Mouse (Mus musculus) intestine, embryonic 16.5 days (tissue): Measurements from ENCODE around the gene Senp1. TPM values are rescaled to one million over a fixed set of nuclear protein-coding genes. Genes with fewer than 3 reads are reported as not detected.

Experiments used
- ATAC-seq: fragments of 200-750 bp; cut with Nextera tagmentation; 2 replicates; pipeline ENCODE4 v1.8.0; 2017; ENCODE audit warnings: moderate TSS enrichment, moderate library complexity
- H3K27ac ChIP-seq: fragments of 300-500 bp; sonication (generic); 2 replicates; pipeline ENCODE4 v1.5.1; 2014; ENCODE audit warnings: mild to moderate bottlenecking, low read length
- H3K27me3 ChIP-seq: fragments of 300-500 bp; sonication (generic); replicated peaks from 2 replicates; pipeline ENCODE4 v1.6.1; 2014; ENCODE audit warnings: low read length, control low read depth, mixed read lengths; ENCODE audit not compliant: control insufficient read depth, insufficient read depth
- H3K36me3 ChIP-seq: fragments of 300-500 bp; sonication (generic); 2 replicates; pipeline ENCODE4 v1.6.1; 2014; ENCODE audit warnings: low read length, control low read depth; ENCODE audit not compliant: control insufficient read depth, insufficient read depth
- H3K4me1 ChIP-seq: fragments of 300-500 bp; sonication (generic); 2 replicates; pipeline ENCODE4 v1.6.1; 2014; ENCODE audit warnings: low read length, control low read depth, mixed read lengths; ENCODE audit not compliant: control insufficient read depth, insufficient read depth
- H3K4me2 ChIP-seq: fragments of 300-500 bp; sonication (generic); 2 replicates; pipeline ENCODE4 v1.6.1; 2014; ENCODE audit warnings: low read depth, low read length, control low read depth
- H3K4me3 ChIP-seq: fragments of 300-500 bp; sonication (generic); 2 replicates; pipeline ENCODE4 v1.5.1; 2014; ENCODE audit warnings: mild to moderate bottlenecking, low read length
- H3K9ac ChIP-seq: fragments of 300-500 bp; sonication (generic); 2 replicates; pipeline ENCODE4 v1.6.1; 2014; ENCODE audit warnings: low read depth, low read length
- H3K9me3 ChIP-seq: fragments of 300-500 bp; sonication (generic); 2 replicates; pipeline ENCODE4 v1.6.1; 2016; ENCODE audit warnings: low read length, control low read depth; ENCODE audit not compliant: control insufficient read depth
- WGBS: fragments of 180-500 bp; shearing (Covaris S2); extraction: QIAGEN DNeasy Blood & Tissue Kit; methylation state at CpG from one replicate; pipeline ENCODE4 v1.1.7; 2014; 5-methylcytosine and 5-hydroxymethylcytosine counted together
- polyA plus RNA-seq: library from polyadenylated mRNA; unstranded; fragments of >200 nt; fragmentation: Nextera tagmentation; extraction: Ambion mirVana; gene quantifications from 2 replicates; pipeline ENCODE4 v1.2.1, GENCODE M21; 2015

Senp1 gene
- polyA plus RNA-seq, 1 experiment from 2014 or later: 20.2 TPM

GRCm38 (mm10) chr15:98019047-98019446 is 74.5 kb downstream of the Senp1 start:
- Histone ChIP-seq H3K36me3 (no peaks in the 10 kb centered on the region), H3K9ac (no peak overlapping the region), H3K27ac (no peak overlapping the region), H3K4me2 (no peak overlapping the region), H3K27me3 (no peaks in the 10 kb centered on the region), H3K4me3 (no peak overlapping the region), H3K9me3 (no peaks in the 10 kb centered on the region), H3K4me1 (peaks cover 6% of the 10 kb centered on the region)
- 56% methylated on average over 3 of the region's 3 CpGs for WGBS
- ATAC-seq: no peak

- WGBS: 77% methylated on average over 4 of the region's 4 CpGs
- Histone ChIP-seq H3K9me3 (no peaks in the 10 kb centered on the region), H3K27ac (no peak overlapping the region)
Measured at GRCm38 (mm10) chr15:98017925-98018324, 75.6 kb downstream of the Senp1 start.

GRCm38 (mm10) chr15:98012810-98013209 is 80.7 kb downstream of the Senp1 start:
- H3K4me3 ChIP-seq: no peak overlapping the region
- no peaks in the 10 kb centered on the region for H3K4me1 ChIP-seq
- peaks cover 3% of the 10 kb centered on the region; the same call in 1 of the 2 replicates for H3K27me3 ChIP-seq
- H3K36me3 ChIP-seq: no peaks in the 10 kb centered on the region
- no peak overlapping the region for H3K4me2 ChIP-seq
- no peak for ATAC-seq
- H3K9ac ChIP-seq: no peak overlapping the region
- 69% methylated on average over 6 of the region's 6 CpGs for WGBS
- no peaks in the 10 kb centered on the region for H3K9me3 ChIP-seq
- H3K27ac ChIP-seq: no peak overlapping the region

More at GRCm38 (mm10) chr15:98017925-98018324, 75.6 kb downstream of the Senp1 start:
- no peaks in the 10 kb centered on the region for H3K27me3 ChIP-seq
- peaks cover 4% of the 10 kb centered on the region for H3K4me1 ChIP-seq
- no peak overlapping the region for H3K4me3 ChIP-seq
- ATAC-seq: no peak
- no peak overlapping the region for H3K9ac ChIP-seq
- no peak overlapping the region for H3K4me2 ChIP-seq
- H3K36me3 ChIP-seq: no peaks in the 10 kb centered on the region

- ATAC-seq: no peak
- Histone ChIP-seq H3K4me1 (peaks cover 26% of the 10 kb centered on the region), H3K27me3 (peaks cover 65% of the 10 kb centered on the region), H3K9me3 (no peaks in the 10 kb centered on the region), H3K4me3 (no peak overlapping the region), H3K4me2 (0 out of 2 replicates have a peak overlapping the region, but pooled peaks have one; percentile 49), H3K27ac (no peak overlapping the region), H3K9ac (no peak overlapping the region), H3K36me3 (no peaks in the 10 kb centered on the region)
- WGBS: 13% methylated on average over 11 of the region's 11 CpGs
Measured at GRCm38 (mm10) chr15:98005181-98005580, 88.4 kb downstream of the Senp1 start.

- H3K36me3 ChIP-seq: no peaks in the 10 kb centered on the region
- H3K9me3 ChIP-seq: no peaks in the 10 kb centered on the region
- H3K27me3 ChIP-seq: peaks cover 69% of the 10 kb centered on the region
- 3% methylated on average over 17 of the region's 19 CpGs for WGBS
- peak overlapping the region; percentile 49 for H3K4me2 ChIP-seq
- ATAC-seq: no peak
- H3K4me1 ChIP-seq: peaks cover 26% of the 10 kb centered on the region
- peak overlapping the region; percentile 33 for H3K4me3 ChIP-seq
- H3K9ac ChIP-seq: peak overlapping the region; percentile 26; the same call in 1 of the 2 replicates
- H3K27ac ChIP-seq: no peak overlapping the region
Measured at GRCm38 (mm10) chr15:98004740-98005159, 88.8 kb downstream of the Senp1 start.

- H3K4me2 ChIP-seq: peak within 1 kb of the TSS; percentile 49
- peaks cover 76% of the 10 kb centered on the region for H3K27me3 ChIP-seq
- ATAC-seq: no peak
- peak within 1 kb of the TSS; percentile 26; the same call in 1 of the 2 replicates for H3K9ac ChIP-seq
- H3K27ac ChIP-seq: no peak within 1 kb of the TSS
- peak within 1 kb of the TSS; percentile 33 for H3K4me3 ChIP-seq
- under 1% methylated on average over 53 of the region's 59 CpGs for WGBS
- H3K9me3 ChIP-seq: no peaks in the 10 kb centered on the region
- H3K36me3 ChIP-seq: no peaks in the 10 kb centered on the region
- H3K4me1 ChIP-seq: peaks cover 26% of the 10 kb centered on the region
Measured at GRCm38 (mm10) chr15:98003822-98004739, 89.5 kb downstream of the Senp1 start, which contains the start of gene Col2a1. Gene Col2a1 (minus strand): TSS chr15:98004695.

- no peaks in the 10 kb centered on the region for H3K36me3 ChIP-seq
- WGBS: under 1% methylated on average over 42 of the region's 42 CpGs
- no peak overlapping the region for H3K27ac ChIP-seq
- peak overlapping the region; percentile 66 for H3K4me2 ChIP-seq
- H3K4me1 ChIP-seq: peaks cover 26% of the 10 kb centered on the region
- H3K9ac ChIP-seq: no peak overlapping the region
- H3K27me3 ChIP-seq: peaks cover 84% of the 10 kb centered on the region
- H3K9me3 ChIP-seq: no peaks in the 10 kb centered on the region
- no peak for ATAC-seq
- H3K4me3 ChIP-seq: peak overlapping the region; percentile 42
Measured at GRCm38 (mm10) chr15:98002991-98003821, 90.3 kb downstream of the Senp1 start.

GRCm38 (mm10) chr15:98002113-98002990 is 91.2 kb downstream of the Senp1 start:
- peaks cover 89% of the 10 kb centered on the region for H3K27me3 ChIP-seq

More at GRCm38 (mm10) chr15:98002113-98002990, 91.2 kb downstream of the Senp1 start:
- Histone ChIP-seq H3K36me3 (no peaks in the 10 kb centered on the region), H3K4me2 (peak overlapping the region; percentile 66), H3K27ac (no peak overlapping the region), H3K9ac (peak overlapping the region; percentile 38), H3K9me3 (no peaks in the 10 kb centered on the region), H3K4me3 (peak overlapping the region; percentile 42), H3K4me1 (peaks cover 26% of the 10 kb centered on the region)
- WGBS: 1% methylated on average over 37 of the region's 42 CpGs
- ATAC-seq: peak; percentile 15; the same call in 1 of the 2 replicates
